Mouse (Mus musculus) spleen, postnatal 36 days (tissue): Measurements from ENCODE around the gene Bbs2.

Source experiments
- DNase-seq, 2 experiments: peaks; one replicate each; pipeline ENCODE4 v3.0.0; 2022; ENCODE audit warnings: low spot score in 2 of 2, mixed read lengths in 1 of 2

Gene Bbs2

DNA sequence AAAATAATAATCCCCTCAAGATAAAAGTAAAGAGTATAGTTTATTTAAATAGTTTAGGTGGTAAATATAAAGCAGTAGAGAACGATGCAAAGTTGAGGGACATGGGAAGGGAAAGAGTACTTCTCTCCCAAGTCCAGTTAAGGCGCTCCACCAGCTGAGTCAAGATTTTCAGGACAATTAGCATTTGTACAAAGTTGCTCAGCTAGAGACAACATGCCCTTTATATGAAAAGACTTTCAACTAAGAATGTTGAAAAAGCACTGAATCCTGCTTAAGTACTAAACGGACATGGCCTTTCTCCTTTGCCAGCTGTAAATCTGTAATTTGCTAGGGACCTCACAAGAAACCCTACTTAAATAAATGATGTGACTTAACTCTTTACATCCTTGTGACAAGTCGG, 268 bp upstream of the Bbs2 start:
- DNase-seq = no peak

- no peak for DNase-seq
These were observed 4.4 kb downstream of the Bbs2 start for GRCm38 (mm10) chr8:94094281-94094680.

- DNase-seq = no peak
These were observed 5.9 kb downstream of the Bbs2 start for GRCm38 (mm10) chr8:94092848-94093247.

DNA sequence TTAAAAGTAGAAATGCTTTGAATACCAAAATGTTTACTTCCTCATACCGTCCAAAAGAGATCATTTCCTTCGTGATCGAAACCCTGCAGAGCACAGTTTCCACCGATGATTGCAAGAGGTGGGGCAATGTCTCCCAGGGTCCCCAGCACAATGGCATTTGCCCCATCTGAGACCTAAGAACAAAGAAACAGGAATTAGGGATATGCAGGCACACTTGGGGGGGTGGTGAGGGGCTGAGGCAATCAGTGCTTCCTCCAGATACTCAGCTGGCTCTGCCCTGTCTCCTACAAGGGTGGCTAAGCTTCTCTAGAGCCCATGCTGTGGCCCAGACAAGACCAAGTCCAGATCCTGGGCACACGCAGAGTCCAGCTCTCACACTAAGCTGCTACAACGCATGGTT, 9.0 kb downstream of the Bbs2 start:
- DNase-seq = no peak

- DNase-seq = no peak
These were observed 10.8 kb downstream of the Bbs2 start for GRCm38 (mm10) chr8:94087964-94088363.

- no peak for DNase-seq
These were observed 22.1 kb downstream of the Bbs2 start for GRCm38 (mm10) chr8:94076461-94077192.

GRCm38 (mm10) chr8:94068793-94069192, 29.9 kb downstream of the Bbs2 start:
- no peak for DNase-seq

GRCm38 (mm10) chr8:94066121-94066863, 32.4 kb downstream of the Bbs2 start:
- DNase-seq = no peak

DNA sequence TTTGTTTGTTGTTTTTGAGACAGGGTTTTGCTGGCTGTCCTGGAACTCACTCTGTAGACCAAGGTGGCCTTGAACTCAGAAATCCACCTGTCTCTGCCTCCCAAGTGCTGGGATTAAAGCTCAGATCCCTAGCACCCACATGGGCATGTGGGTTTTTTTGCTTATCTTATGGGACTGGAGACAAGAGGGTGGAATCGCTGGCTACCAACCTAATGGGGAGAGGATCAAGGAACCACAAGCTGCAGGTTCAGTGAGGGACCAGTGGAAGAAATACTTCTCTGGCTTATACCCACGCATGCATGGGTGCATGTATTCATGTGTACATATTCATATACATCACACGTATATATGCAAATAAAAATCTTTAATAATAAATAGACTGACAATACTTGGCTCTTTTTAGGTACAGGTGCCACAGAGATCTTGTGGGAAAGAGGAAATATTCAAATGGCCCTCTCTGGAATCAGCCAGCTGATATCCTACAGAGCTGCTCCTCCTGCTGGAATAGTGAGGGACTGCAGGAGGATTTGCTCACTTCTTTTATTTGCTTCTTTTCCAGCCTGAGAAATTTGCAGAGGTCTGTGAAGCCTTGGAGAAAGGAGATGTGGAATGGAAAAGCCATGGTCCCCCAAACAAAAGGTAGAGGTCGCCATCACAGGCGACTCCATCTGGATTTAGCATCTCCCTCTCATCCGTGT, 41.4 kb downstream of the Bbs2 start:
- DNase-seq = no peak

GRCm38 (mm10) chr8:94052696-94053095, 46.0 kb downstream of the Bbs2 start:
- no peak for DNase-seq

DNA sequence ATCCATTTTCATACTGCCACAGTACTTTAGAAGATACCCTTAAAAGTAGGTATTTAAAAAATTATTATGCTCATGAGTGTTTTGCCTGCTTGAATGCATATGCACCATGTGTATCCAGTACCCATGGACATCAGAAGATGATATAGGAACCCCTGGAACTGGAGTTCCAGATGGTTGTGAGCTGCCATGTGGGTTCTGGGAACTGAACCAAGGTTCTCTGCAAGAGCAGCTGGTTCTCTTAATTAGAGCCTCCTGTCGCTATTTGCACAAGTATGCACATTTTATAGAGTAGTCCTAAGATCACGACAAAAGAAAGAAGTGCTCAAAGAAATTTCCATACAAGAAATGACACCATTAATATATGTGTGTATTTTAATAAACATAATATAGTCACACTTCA, 50.9 kb downstream of the Bbs2 start:
- no peak for DNase-seq

DNA sequence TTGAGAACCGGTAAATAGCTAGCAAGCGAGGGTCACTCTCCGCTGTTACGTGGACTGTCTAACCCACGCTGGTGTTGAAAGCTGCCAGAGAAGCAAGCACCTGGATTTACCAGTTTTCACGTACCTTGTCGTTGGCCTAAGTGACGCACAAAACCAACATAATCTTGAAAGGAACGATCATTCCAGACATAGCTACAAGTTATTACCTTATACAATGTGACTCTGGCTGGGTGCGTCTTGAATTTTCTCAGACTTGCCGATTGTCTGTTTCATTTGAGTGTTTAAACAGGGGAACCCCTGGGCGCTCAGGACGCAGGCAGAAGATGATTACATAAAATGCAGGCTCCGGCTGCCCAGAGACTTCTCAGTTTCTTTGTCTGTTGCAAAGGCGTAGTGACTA, 60.9 kb downstream of the Bbs2 start:
- no peak for DNase-seq

GRCm38 (mm10) chr8:94036944-94037524, 61.7 kb downstream of the Bbs2 start, which contains the start of the genes Nudt21 and Ogfod1:
TSS of gene Nudt21 (minus strand) at chr8:94037031.
TSS of gene Ogfod1 (plus strand) at chr8:94037198.
- peak; percentile 93 to 96 for DNase-seq

DNA sequence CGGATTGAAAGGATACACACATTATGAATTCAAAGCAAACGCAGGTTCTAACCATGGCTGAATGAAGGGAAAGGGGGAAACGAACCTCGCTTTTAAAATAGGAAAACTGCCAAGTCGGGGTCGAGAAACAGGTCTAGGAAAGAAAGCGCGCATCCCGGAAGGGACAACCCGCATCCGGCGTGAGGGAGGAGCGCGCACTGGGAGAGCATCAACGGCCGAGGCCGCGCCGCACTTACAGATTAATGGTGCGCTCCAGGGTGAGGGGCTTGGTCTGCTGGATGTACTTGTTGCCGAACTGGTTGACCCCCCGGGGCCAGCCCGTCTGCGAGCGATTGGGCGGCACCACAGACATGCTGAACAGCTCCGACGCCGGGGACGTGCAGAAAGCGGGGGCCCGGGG, 62.2 kb downstream of the Bbs2 start:
- DNase-seq = peak; percentile 56 to 70

GRCm38 (mm10) chr8:94035200-94035599, 63.5 kb downstream of the Bbs2 start:
- no peak for DNase-seq

DNA sequence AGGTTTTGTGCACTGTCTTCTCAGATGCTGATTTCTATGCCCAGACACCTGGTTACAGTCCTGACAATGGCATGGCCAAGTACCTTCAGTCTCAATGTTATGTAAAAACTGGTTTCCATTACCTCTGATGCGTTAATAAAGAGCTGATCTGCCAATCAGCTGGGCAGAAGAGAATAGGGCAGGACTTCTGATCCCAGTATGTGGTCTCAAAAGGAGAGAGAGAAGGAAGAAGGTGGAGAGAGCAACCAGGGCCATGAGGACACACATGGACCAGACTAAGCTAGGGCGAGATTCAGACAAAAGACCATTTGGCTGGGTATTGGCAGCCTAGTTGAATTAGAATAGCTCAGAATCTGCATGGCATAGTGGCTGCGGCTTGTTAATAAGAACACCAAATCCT, 65.1 kb downstream of the Bbs2 start:
- DNase-seq = no peak

GRCm38 (mm10) chr8:94029701-94030100, 69.0 kb downstream of the Bbs2 start:
- no peak for DNase-seq

GRCm38 (mm10) chr8:94023916-94024315, 74.8 kb downstream of the Bbs2 start:
- DNase-seq = no peak
